Mouse (Mus musculus) adrenal gland (tissue): Measurements from ENCODE around the gene Pfn3.

Source experiments
- intact Hi-C: fragments of 180-260 bp; cut with DNase I; formaldehyde crosslinking; loops from one replicate; pipeline ENCODE4 v1.15.1; 2025

Gene Pfn3

GRCm38 (mm10) chr13:55431889-55432685, 17.1 kb upstream of the Pfn3 start:
- intact Hi-C loops, result no loop called here

- intact Hi-C loops, result no loop called here
These were observed 15.5 kb upstream of the Pfn3 start for GRCm38 (mm10) chr13:55430566-55430965.

- intact Hi-C loops, result no loop called here
These were observed 14.3 kb upstream of the Pfn3 start for GRCm38 (mm10) chr13:55429226-55429888.

GRCm38 (mm10) chr13:55426613-55427012, 11.6 kb upstream of the Pfn3 start, which contains the start of gene F12:
Gene F12, minus strand, starts transcription at chr13:55426793.
- intact Hi-C loops, result no loop called here

- intact Hi-C loops, result loop anchor here (2.0 kb wide), 1 partner anchor 50 kb away; no protein-coding TSS in a partner anchor
These were observed 6.1 kb upstream of the Pfn3 start for GRCm38 (mm10) chr13:55420933-55421800.

- intact Hi-C loops, result loop anchor here (2.0 kb wide), 1 partner anchor 51 kb away; no protein-coding TSS in a partner anchor
These were observed 5.2 kb upstream of the Pfn3 start for GRCm38 (mm10) chr13:55420018-55420932.

- intact Hi-C loops, result no loop called here
These were observed 4.1 kb upstream of the Pfn3 start for GRCm38 (mm10) chr13:55419142-55419541.

- intact Hi-C loops, result no loop called here
These were observed 3.0 kb upstream of the Pfn3 start for GRCm38 (mm10) chr13:55418004-55418403.

- intact Hi-C loops, result no loop called here
These were observed 1.7 kb downstream of the Pfn3 start for GRCm38 (mm10) chr13:55413333-55413732.

- intact Hi-C loops, result no loop called here
These were observed 2.3 kb downstream of the Pfn3 start for GRCm38 (mm10) chr13:55412643-55413307.

GRCm38 (mm10) chr13:55411826-55412225, 3.2 kb downstream of the Pfn3 start:
- intact Hi-C loops, result no loop called here

GRCm38 (mm10) chr13:55408546-55409120, 6.4 kb downstream of the Pfn3 start:
- intact Hi-C loops, result loop anchor here (5.0 kb wide), 1 partner anchor 109 kb away; no protein-coding TSS in a partner anchor

GRCm38 (mm10) chr13:55407341-55407740, 7.7 kb downstream of the Pfn3 start:
- intact Hi-C loops, result loop anchor here (5.0 kb wide), 1 partner anchor 110 kb away; no protein-coding TSS in a partner anchor

- intact Hi-C loops, result loop anchor here (2.0 to 5.0 kb wide), 2 partner anchors 65 to 111 kb away; no protein-coding TSS in a partner anchor
These were observed 9.1 kb downstream of the Pfn3 start for GRCm38 (mm10) chr13:55405783-55406390.

- intact Hi-C loops, result loop anchor here (2.0 to 5.0 kb wide), 2 partner anchors 66 to 112 kb away; no protein-coding TSS in a partner anchor
These were observed 9.9 kb downstream of the Pfn3 start for GRCm38 (mm10) chr13:55404853-55405782.

GRCm38 (mm10) chr13:55403935-55404852, 10.8 kb downstream of the Pfn3 start:
- intact Hi-C loops, result loop anchor here (2.0 kb wide), 1 partner anchor 67 kb away; no protein-coding TSS in a partner anchor
